Mouse (Mus musculus) natural killer cell, adult 2 months (primary cell): ENCODE data around the gene Heatr4.
A peak's percentile ranks its signal among the peaks of the same experiment; 100 is the strongest.

Experiments used
- DNase-seq, 2 experiments: peaks; one replicate each; pipeline ENCODE4 v3.0.0; 2022; ENCODE audit warnings: low spot score in 2 of 2

Gene Heatr4

GRCm38 (mm10) chr12:83998341-83999107, 13.9 kb upstream of the Heatr4 start:
- no peak for DNase-seq

GRCm38 (mm10) chr12:83997221-83997620, 12.6 kb upstream of the Heatr4 start:
- no peak for DNase-seq

GRCm38 (mm10) chr12:83989378-83989777, 4.7 kb upstream of the Heatr4 start:
- DNase-seq: no peak

GRCm38 (mm10) chr12:83988483-83988882, 3.8 kb upstream of the Heatr4 start:
- DNase-seq: no peak

GRCm38 (mm10) chr12:83987583-83988441, 3.2 kb upstream of the Heatr4 start, which contains the start of gene Acot2:
Gene Acot2 (plus strand): TSS chr12:83987861.
- DNase-seq: peak; percentile 79 to 87

- no peak for DNase-seq
Observed at GRCm38 (mm10) chr12:83987242-83987582, 2.6 kb upstream of the Heatr4 start.

GRCm38 (mm10) chr12:83981615-83982014, 3.0 kb downstream of the Heatr4 start:
- no peak for DNase-seq

GRCm38 (mm10) chr12:83978862-83979261, 5.8 kb downstream of the Heatr4 start:
- no peak for DNase-seq

GRCm38 (mm10) chr12:83972117-83972516, 12.5 kb downstream of the Heatr4 start:
- peak in 1 of 2 experiments; percentile 42 for DNase-seq

- no peak for DNase-seq
Observed at GRCm38 (mm10) chr12:83965235-83965634, 19.4 kb downstream of the Heatr4 start.

- DNase-seq: no peak
Observed at GRCm38 (mm10) chr12:83958278-83958677, 26.4 kb downstream of the Heatr4 start.

- no peak for DNase-seq
Observed at GRCm38 (mm10) chr12:83951711-83952575, 32.7 kb downstream of the Heatr4 start.

GRCm38 (mm10) chr12:83950840-83951701, 33.6 kb downstream of the Heatr4 start:
- peak; percentile 12 to 21 for DNase-seq

- peak; percentile 57 to 64 for DNase-seq
Observed at GRCm38 (mm10) chr12:83950493-83950839, 34.2 kb downstream of the Heatr4 start, which contains the start of gene Riox1. Gene Riox1 (plus strand): TSS chr12:83950608.

- DNase-seq: no peak
Observed at GRCm38 (mm10) chr12:83949776-83950492, 34.7 kb downstream of the Heatr4 start.

- DNase-seq: no peak
Observed at GRCm38 (mm10) chr12:83949043-83949442, 35.6 kb downstream of the Heatr4 start.

GRCm38 (mm10) chr12:83947260-83947811, 37.3 kb downstream of the Heatr4 start:
- DNase-seq: no peak

GRCm38 (mm10) chr12:83941938-83942337, 42.7 kb downstream of the Heatr4 start:
- no peak for DNase-seq

- no peak for DNase-seq
Observed at GRCm38 (mm10) chr12:83940031-83940430, 44.6 kb downstream of the Heatr4 start.

- no peak for DNase-seq
Observed at GRCm38 (mm10) chr12:83939332-83939731, 45.3 kb downstream of the Heatr4 start.
